Comparison of ENCODE assay signal across 26 mouse cellular contexts in genomic region chr9:59219277-59219676, GRCm38 (mm10).
DNase-seq lines count a peak whose midpoint lies in the region; ATAC-seq lines count a peak whose summit lies in the region.
"Had no signal": no experiment of that assay in that cellular context is flagged by ENCODE, and none has a peak within 500 bp of the region (broad histone marks: within the 10 kb centered on the region; RNA-seq: fewer than 3 reads in every experiment).

No protein-coding gene starts in this region.

- peak; percentile 12 for DNase-seq in MN1 (ENCODE audit: low spot score)
- peak; percentile 29 to 72 for DNase-seq in gastrocnemius, adult 8-10 months (ENCODE audit: low spot score in 2 of 2)
- peak; percentile 62 for DNase-seq in gastrocnemius, postnatal 25 days
- DNase-seq in thymus, adult 18-20 months: no peak
- DNase-seq in thymus, postnatal 14 days: no peak
- DNase-seq: adrenal gland, adult 2 months; adrenal gland, postnatal 14 days; B cell, adult 2 months; cerebellum, adult 11-12 months; cerebellum, adult 8-10 months; cerebellum, postnatal 10 days; cerebellum, postnatal 36 days; embryo, embryonic 11 days; heart, adult 11 months had no signal

- H3K9ac ChIP-seq in forebrain, embryonic 13.5 days: no peak overlapping the region
- H3K9ac ChIP-seq: embryonic facial prominence, embryonic 13.5 days; forebrain, embryonic 12.5 days; hindbrain, embryonic 12.5 days; hindbrain, embryonic 15.5 days had no signal

- H3K9me3 ChIP-seq in forebrain, embryonic 13.5 days (replicated peaks): no peaks in the 10 kb centered on the region
- H3K9me3 ChIP-seq: embryonic facial prominence, embryonic 10.5 days; embryonic facial prominence, embryonic 13.5 days; forebrain, embryonic 12.5 days; G1E; hindbrain, embryonic 12.5 days; hindbrain, embryonic 15.5 days had no signal

- 84% methylated on average over 4 of the region's 4 CpGs for WGBS in forebrain, embryonic 13.5 days

- no peak overlapping the region for H3K4me3 ChIP-seq in forebrain, embryonic 13.5 days
- H3K4me3 ChIP-seq: embryonic facial prominence, embryonic 10.5 days; embryonic facial prominence, embryonic 13.5 days; erythroblast, embryonic 14.5 days; forebrain, embryonic 12.5 days; hindbrain, embryonic 12.5 days; hindbrain, embryonic 15.5 days had no signal

- H3K36me3 ChIP-seq in forebrain, embryonic 13.5 days (ENCODE audit: poor library complexity, severe bottlenecking): no peaks in the 10 kb centered on the region
- H3K36me3 ChIP-seq: embryonic facial prominence, embryonic 10.5 days; embryonic facial prominence, embryonic 13.5 days; forebrain, embryonic 12.5 days; G1E; hindbrain, embryonic 12.5 days; hindbrain, embryonic 15.5 days had no signal

- no peak overlapping the region for H3K27ac ChIP-seq in forebrain, embryonic 13.5 days
- H3K27ac ChIP-seq: embryonic facial prominence, embryonic 10.5 days; embryonic facial prominence, embryonic 13.5 days; forebrain, embryonic 12.5 days; hindbrain, embryonic 12.5 days; hindbrain, embryonic 15.5 days had no signal

- no peak overlapping the region for H3K4me2 ChIP-seq in forebrain, embryonic 13.5 days
- H3K4me2 ChIP-seq: embryonic facial prominence, embryonic 13.5 days; forebrain, embryonic 12.5 days; heart, embryonic 11.5 days; hindbrain, embryonic 12.5 days; hindbrain, embryonic 15.5 days had no signal

- H3K27me3 ChIP-seq in forebrain, embryonic 13.5 days: no peaks in the 10 kb centered on the region
- H3K27me3 ChIP-seq: CH12.LX; embryonic facial prominence, embryonic 13.5 days; forebrain, embryonic 12.5 days; hindbrain, embryonic 12.5 days; hindbrain, embryonic 15.5 days had no signal

- no peak for ATAC-seq in forebrain, embryonic 13.5 days
- ATAC-seq: forebrain, embryonic 16.5 days; intestine, postnatal 0 days had no signal

- no peaks in the 10 kb centered on the region for H3K4me1 ChIP-seq in forebrain, embryonic 13.5 days
- H3K4me1 ChIP-seq: embryonic facial prominence, embryonic 10.5 days; embryonic facial prominence, embryonic 13.5 days; forebrain, embryonic 12.5 days; hindbrain, embryonic 12.5 days; hindbrain, embryonic 15.5 days had no signal

Comparison
In these comparisons a context has a peak if more than half of its experiments do, and no peak if none do; other contexts are left out.
1. DNase-seq: peak in MN1 (single experiment), gastrocnemius, adult 8-10 months (2 of 2) and gastrocnemius, postnatal 25 days (single experiment); none in thymus, adult 18-20 months (0 of 2) and thymus, postnatal 14 days (single experiment).